In genomic region chr7:96142973-96143596, GRCm38 (mm10) we compare ENCODE assay signal across 8 mouse cellular contexts. TPM values are rescaled to one million over a fixed set of nuclear protein-coding genes. Genes with fewer than 3 reads are reported as not detected.
DNase-seq lines count a peak whose midpoint lies in the region; ATAC-seq and TF ChIP-seq lines count a peak whose summit lies in the region.

No protein-coding gene starts in this region.

- TF ChIP-seq CTCF in hindbrain, postnatal 0 days (IDR thresholded peaks at IDR 0.05; ENCODE audit: low read depth) = no peak

- H3K27ac ChIP-seq in hindbrain, postnatal 0 days = no peak overlapping the region
- H3K27ac ChIP-seq in hindbrain, embryonic 11.5 days (ENCODE audit: low read depth, low read length) = no peak overlapping the region

- DNase-seq in hindbrain, postnatal 0 days (ENCODE audit: low spot score) = peak; percentile 70
- DNase-seq in hindbrain, embryonic 11.5 days (ENCODE audit: low spot score) = no peak
- peak; percentile 83 for DNase-seq in adrenal gland, postnatal 10 days
- DNase-seq in gastrocnemius, postnatal 14 days = peak; percentile 78
- peak; percentile 48 for DNase-seq in kidney, postnatal 14 days
- peak; percentile 66 for DNase-seq in ovary, postnatal 36 days (ENCODE audit: low spot score)
- DNase-seq in thymus, postnatal 25 days = no peak

- intact Hi-C loops in gastrocnemius, postnatal 14 days (cut with DNase I; ENCODE audit: low total_unique reads) = no loop called here

- no peaks in the 10 kb centered on the region for H3K4me1 ChIP-seq in hindbrain, postnatal 0 days (ENCODE audit: insufficient read depth, low read length)
- no peaks in the 10 kb centered on the region for H3K4me1 ChIP-seq in hindbrain, embryonic 11.5 days (replicated peaks; ENCODE audit: control insufficient read depth, insufficient read depth, low read length)

- H3K9ac ChIP-seq in hindbrain, postnatal 0 days (replicated peaks; ENCODE audit: low read length) = no peak overlapping the region
- H3K9ac ChIP-seq in hindbrain, embryonic 11.5 days (ENCODE audit: low read depth, low read length) = no peak overlapping the region

- ATAC-seq in hindbrain, postnatal 0 days = peak; percentile 78; the same call in 1 of the 2 replicates
- no peak for ATAC-seq in hindbrain, embryonic 11.5 days (ENCODE audit: low FRiP score)
- no peak for ATAC-seq in CD4-positive, CD25-positive, alpha-beta regulatory T cell, adult 4 months

- H3K36me3 ChIP-seq in hindbrain, postnatal 0 days (ENCODE audit: insufficient read depth, low read length) = no peaks in the 10 kb centered on the region
- no peaks in the 10 kb centered on the region for H3K36me3 ChIP-seq in hindbrain, embryonic 11.5 days (ENCODE audit: control insufficient read depth, insufficient read depth, low read length)

- 58% methylated on average over 3 of the region's 3 CpGs for WGBS in hindbrain, postnatal 0 days
- 84% methylated on average over 3 of the region's 3 CpGs for WGBS in hindbrain, embryonic 11.5 days

- H3K4me2 ChIP-seq in hindbrain, postnatal 0 days (ENCODE audit: low read depth, low read length) = no peak overlapping the region
- H3K4me2 ChIP-seq in hindbrain, embryonic 11.5 days (replicated peaks; ENCODE audit: low read depth, low read length) = no peak overlapping the region

- no peak overlapping the region for H3K4me3 ChIP-seq in hindbrain, postnatal 0 days (ENCODE audit: low read length)
- H3K4me3 ChIP-seq in hindbrain, embryonic 11.5 days (ENCODE audit: low read depth, low read length) = no peak overlapping the region

- no peaks in the 10 kb centered on the region for H3K27me3 ChIP-seq in hindbrain, postnatal 0 days (ENCODE audit: insufficient read depth, low read length)
- no peaks in the 10 kb centered on the region for H3K27me3 ChIP-seq in hindbrain, embryonic 11.5 days (ENCODE audit: control insufficient read depth, insufficient read depth, low read length)

- no peaks in the 10 kb centered on the region; the same call in 1 of the 2 replicates for H3K9me3 ChIP-seq in hindbrain, postnatal 0 days (ENCODE audit: low read length)
- H3K9me3 ChIP-seq in hindbrain, embryonic 11.5 days (ENCODE audit: control insufficient read depth, low read length) = no peaks in the 10 kb centered on the region

RNA-seq across cellular contexts. Expression of gene Tenm4, which starts 28.0 kb away (rescaled TPM):
- total RNA-seq in hindbrain, postnatal 0 days (2014; rRNA removed) = 49.7 and 49.8 TPM in 2 replicates
- 24.1 and 24.7 TPM in 2 replicates for polyA plus RNA-seq in hindbrain, postnatal 0 days (2015; fragmentation: Nextera tagmentation; extraction: Ambion mirVana)
- 19.3 and 24.0 TPM in 2 replicates for polyA plus RNA-seq in hindbrain, embryonic 11.5 days (2014; fragmentation: Nextera tagmentation; extraction: Ambion mirVana)
- total RNA-seq in adrenal gland, postnatal 10 days (2021) = 10 to 100 TPM; 15.6 to 22.3 TPM
- 1 to 10 TPM; 3.9 to 6.5 TPM for total RNA-seq in gastrocnemius, postnatal 14 days (2021)
- under 1 TPM; 0.19 to 0.37 TPM for polyA plus RNA-seq in CD4-positive, CD25-positive, alpha-beta regulatory T cell, adult 4 months (2017; shearing (Covaris generic))

Comparison
In these comparisons a context has a peak if more than half of its experiments do, and no peak if none do; other contexts are left out.
1. DNase-seq: peak in hindbrain, postnatal 0 days (single experiment), adrenal gland, postnatal 10 days (single experiment), gastrocnemius, postnatal 14 days (single experiment), kidney, postnatal 14 days (single experiment) and ovary, postnatal 36 days (single experiment); none in hindbrain, embryonic 11.5 days (single experiment) and thymus, postnatal 25 days (single experiment).